Mouse (Mus musculus) lung, adult 2 months (tissue): ENCODE results near the gene Exosc1. TPM values are rescaled to one million over a fixed set of nuclear protein-coding genes. Genes with fewer than 3 reads are reported as not detected.

Source experiments
- DNase-seq: peaks from one replicate; pipeline ENCODE4 v3.0.0; 2022
- H3K4me1 ChIP-seq: fragments of 200-500 bp; 2 replicates; pipeline ENCODE4 v1.6.1; 2011; ENCODE audit warnings: low read length; ENCODE audit not compliant: control insufficient read depth, insufficient read depth
- H3K4me3 ChIP-seq: fragments of 200-500 bp; replicated peaks from 2 replicates; pipeline ENCODE3; 2011; ENCODE audit warnings: low read depth, mild to moderate bottlenecking, control low read depth, low read length; ENCODE audit errors: extremely low read depth
- CTCF ChIP-seq: fragments of 200-500 bp; IDR thresholded peaks from 2 replicates; pipeline ENCODE4 v1.5.1; 2011; ENCODE audit warnings: mild to moderate bottlenecking, low read length, control low read depth; ENCODE audit not compliant: insufficient read depth
- POLR2A ChIP-seq: fragments of 200-500 bp; IDR thresholded peaks from 2 replicates; pipeline ENCODE4 v1.6.1; 2011; ENCODE audit warnings: low read depth, mild to moderate bottlenecking, control low read depth, low read length, borderline replicate concordance; ENCODE audit errors: extremely low read depth
- WGBS: fragments of 180-500 bp; shearing (Covaris S2); methylation state at CpG from one replicate; pipeline ENCODE4 v1.1.7; 2018; 5-methylcytosine and 5-hydroxymethylcytosine counted together
- polyA plus RNA-seq: library from polyadenylated mRNA; depleted of rRNA; stranded (reverse); fragments of >200 nt; gene quantifications from 2 replicates; pipeline ENCODE4 v1.2.3, GENCODE M21; 2012; rRNA removed

Exosc1 gene
- 12.2 and 16.0 TPM in 2 replicates for polyA plus RNA-seq

GRCm38 (mm10) chr19:41933179-41934086, at the start of gene Exosc1, which contains the start of gene Zdhhc16:
Gene Exosc1, minus strand, starts transcription at chr19:41933423.
Gene Zdhhc16, plus strand, starts transcription at chr19:41933480.
- WGBS: under 1% methylated on average over 47 of the region's 47 CpGs
- TF ChIP-seq CTCF (no peak), POLR2A (peak; percentile 70; the same call in 1 of the 2 replicates)
- DNase-seq: peak; percentile 97
- H3K4me1 ChIP-seq: peaks cover 4% of the 10 kb centered on the region; the same call in 1 of the 2 replicates
- H3K4me3 ChIP-seq: peak within 1 kb of the TSS; percentile 88

- TF ChIP-seq POLR2A: no peak
- no peak for TF ChIP-seq CTCF
- H3K4me1 ChIP-seq: peaks cover 3% of the 10 kb centered on the region; the same call in 1 of the 2 replicates
- H3K4me3 ChIP-seq: peak overlapping the region; percentile 63
- WGBS: 7% methylated on average over 4 of the region's 4 CpGs
- no peak for DNase-seq
Measured at GRCm38 (mm10) chr19:41982791-41983150, 49.5 kb upstream of the Exosc1 start.

GRCm38 (mm10) chr19:41981931-41982790, 48.9 kb upstream of the Exosc1 start:
- Histone ChIP-seq H3K4me3 (peak overlapping the region; percentile 63), H3K4me1 (peaks cover 3% of the 10 kb centered on the region; the same call in 1 of the 2 replicates)
- under 1% methylated on average over 74 of the region's 74 CpGs for WGBS
- TF ChIP-seq POLR2A (no peak), CTCF (no peak)
- peak; percentile 64 for DNase-seq

- WGBS: under 1% methylated on average over 33 of the region's 33 CpGs
- peaks cover 3% of the 10 kb centered on the region; the same call in 1 of the 2 replicates for H3K4me1 ChIP-seq
- no peak for DNase-seq
- 0 out of 2 replicates have a peak, but pooled peaks have one; percentile 2 for TF ChIP-seq POLR2A
- TF ChIP-seq CTCF: no peak
- peak within 1 kb of the TSS; percentile 66 for H3K4me3 ChIP-seq
Measured at GRCm38 (mm10) chr19:41981595-41981927, 48.3 kb upstream of the Exosc1 start, which contains the start of gene Ubtd1. Gene Ubtd1, plus strand, starts transcription at chr19:41981763.

- peaks cover 3% of the 10 kb centered on the region; the same call in 1 of the 2 replicates for H3K4me1 ChIP-seq
- WGBS: under 1% methylated on average over 68 of the region's 68 CpGs
- TF ChIP-seq CTCF (no peak), POLR2A (peak; percentile 75; the same call in 1 of the 2 replicates)
- peak; percentile 99 for DNase-seq
- peak within 1 kb of the TSS; percentile 66 for H3K4me3 ChIP-seq
Measured at GRCm38 (mm10) chr19:41980819-41981594, 47.8 kb upstream of the Exosc1 start, which contains the start of gene Mms19. Gene Mms19, minus strand, starts transcription at chr19:41981157.

GRCm38 (mm10) chr19:41980422-41980818, 47.2 kb upstream of the Exosc1 start:
- peak overlapping the region; percentile 66 for H3K4me3 ChIP-seq

GRCm38 (mm10) chr19:41973891-41974794, 40.9 kb upstream of the Exosc1 start:
- 67% methylated on average over 13 of the region's 13 CpGs for WGBS
- DNase-seq: no peak
- H3K4me3 ChIP-seq: no peak overlapping the region
- no peaks in the 10 kb centered on the region for H3K4me1 ChIP-seq
- TF ChIP-seq POLR2A (no peak), CTCF (no peak)

More at GRCm38 (mm10) chr19:41980422-41980818, 47.2 kb upstream of the Exosc1 start:
- H3K4me1 ChIP-seq: peaks cover 3% of the 10 kb centered on the region; the same call in 1 of the 2 replicates
- under 1% methylated on average over 16 of the region's 16 CpGs for WGBS
- no peak for DNase-seq
- TF ChIP-seq POLR2A: no peak
- TF ChIP-seq CTCF: no peak

- WGBS: 79% methylated on average over 7 of the region's 7 CpGs
- Histone ChIP-seq H3K4me3 (no peak overlapping the region), H3K4me1 (no peaks in the 10 kb centered on the region)
- no peak for TF ChIP-seq CTCF
- TF ChIP-seq POLR2A: no peak
- DNase-seq: no peak
Measured at GRCm38 (mm10) chr19:41969618-41970017, 36.4 kb upstream of the Exosc1 start.
